Mouse (Mus musculus): ENCODE data around the gene Creld1. TPM values are rescaled to one million over a fixed set of nuclear protein-coding genes. Genes with fewer than 3 reads are reported as not detected.

The Creld1 gene
- total RNA-seq (2021) = 10 to 100 TPM; 33.8 to 39.8 TPM
- long read RNA-seq, experiment 1, transcript Creld1-201 (10 exons, 2,306 nt) = major isoform, 41 of 49 reads
- long read RNA-seq, experiment 1, partial matches to known transcripts = 4 of 49 reads
- long read RNA-seq, experiment 1, other reads (novel, unspliced or antisense) = 4 of 49 reads
- long read RNA-seq, experiment 2, transcript Creld1-201 (10 exons, 2,306 nt) = major isoform, 47 of 58 reads
- long read RNA-seq, experiment 2, partial matches to known transcripts = 3 of 58 reads
- long read RNA-seq, experiment 2, other reads (novel, unspliced or antisense) = 8 of 58 reads

GRCm38 (mm10) chr6:113483100-113483615, at the start of gene Creld1:
Gene Creld1, plus strand, starts transcription at chr6:113483297.
- DNase-seq = peak; percentile 87

GRCm38 (mm10) chr6:113433661-113434060, 49.4 kb upstream of the Creld1 start:
- DNase-seq = no peak

- no peak for DNase-seq
These were observed 48.4 kb upstream of the Creld1 start for GRCm38 (mm10) chr6:113434691-113435090.

GRCm38 (mm10) chr6:113435664-113436205, 47.4 kb upstream of the Creld1 start, which contains the start of gene Cidec:
Gene Cidec, minus strand, starts transcription at chr6:113435760.
- DNase-seq = no peak

- DNase-seq = no peak
These were observed 46.0 kb upstream of the Creld1 start for GRCm38 (mm10) chr6:113437135-113437534.

- DNase-seq = no peak
These were observed 44.2 kb upstream of the Creld1 start for GRCm38 (mm10) chr6:113438721-113439430.

- no peak for DNase-seq
These were observed 42.4 kb upstream of the Creld1 start for GRCm38 (mm10) chr6:113440686-113441085.

- DNase-seq = peak; percentile 73
These were observed 41.9 kb upstream of the Creld1 start for GRCm38 (mm10) chr6:113441147-113441680.

GRCm38 (mm10) chr6:113442087-113442441, 41.0 kb upstream of the Creld1 start:
- no peak for DNase-seq

- peak; percentile 83 for DNase-seq
These were observed 40.5 kb upstream of the Creld1 start, which contains the start of gene Jagn1 for GRCm38 (mm10) chr6:113442442-113443090. Gene Jagn1, plus strand, starts transcription at chr6:113442569.

- DNase-seq = no peak
These were observed 40.0 kb upstream of the Creld1 start for GRCm38 (mm10) chr6:113443091-113443490.

GRCm38 (mm10) chr6:113444207-113444965, 38.7 kb upstream of the Creld1 start:
- no peak for DNase-seq

GRCm38 (mm10) chr6:113447639-113448038, 35.5 kb upstream of the Creld1 start:
- no peak for DNase-seq

- DNase-seq = no peak
These were observed 31.3 kb upstream of the Creld1 start for GRCm38 (mm10) chr6:113451839-113452238.

- no peak for DNase-seq
These were observed 28.1 kb upstream of the Creld1 start for GRCm38 (mm10) chr6:113455007-113455406.

GRCm38 (mm10) chr6:113457952-113458534, 25.1 kb upstream of the Creld1 start, which contains the start of gene Il17re:
Gene Il17re, plus strand, starts transcription at chr6:113458484.
- no peak for DNase-seq

GRCm38 (mm10) chr6:113458635-113459034, 24.5 kb upstream of the Creld1 start:
- DNase-seq = no peak

- DNase-seq = no peak
These were observed 19.1 kb upstream of the Creld1 start for GRCm38 (mm10) chr6:113464040-113464439.

GRCm38 (mm10) chr6:113465602-113466001, 17.5 kb upstream of the Creld1 start:
- DNase-seq = no peak

GRCm38 (mm10) chr6:113468512-113468911, 14.6 kb upstream of the Creld1 start:
- no peak for DNase-seq

- peak; percentile 65 for DNase-seq
These were observed 14.1 kb upstream of the Creld1 start for GRCm38 (mm10) chr6:113469021-113469420.
